Mouse (Mus musculus) embryo, embryonic 10 days (tissue): ENCODE data around the gene Thg1l.
A peak's percentile ranks its signal among the peaks of the same experiment; 100 is the strongest.

Source experiments
- DNase-seq: peaks from one replicate; pipeline ENCODE4 v3.0.0-alpha.2; 2015; ENCODE audit warnings: low spot score

The Thg1l gene

GRCm38 (mm10) chr11:45955127-45955627 lies at the start of gene Thg1l:
TSS of gene Thg1l (minus strand) at chr11:45955494.
- DNase-seq: peak; percentile 97

GRCm38 (mm10) chr11:45992087-45992486 lies 36.8 kb upstream of the Thg1l start:
- no peak for DNase-seq

- peak; percentile 63 for DNase-seq
Observed at GRCm38 (mm10) chr11:45991604-45992003, 36.3 kb upstream of the Thg1l start.

- no peak for DNase-seq
Observed at GRCm38 (mm10) chr11:45980893-45981253, 25.6 kb upstream of the Thg1l start.

- peak; percentile 74 for DNase-seq
Observed at GRCm38 (mm10) chr11:45979946-45980892, 24.9 kb upstream of the Thg1l start, which contains the start of gene Sox30. TSS of gene Sox30 (plus strand) at chr11:45980310.

GRCm38 (mm10) chr11:45976061-45976460 lies 20.8 kb upstream of the Thg1l start:
- no peak for DNase-seq

- no peak for DNase-seq
Observed at GRCm38 (mm10) chr11:45974466-45974865, 19.2 kb upstream of the Thg1l start.

- no peak for DNase-seq
Observed at GRCm38 (mm10) chr11:45973635-45974034, 18.3 kb upstream of the Thg1l start.

GRCm38 (mm10) chr11:45968466-45968865 lies 13.2 kb upstream of the Thg1l start:
- no peak for DNase-seq

GRCm38 (mm10) chr11:45966896-45967295 lies 11.6 kb upstream of the Thg1l start:
- DNase-seq: no peak

GRCm38 (mm10) chr11:45960003-45960402 lies 4.7 kb upstream of the Thg1l start:
- peak; percentile 19 for DNase-seq

GRCm38 (mm10) chr11:45959598-45959997 lies 4.3 kb upstream of the Thg1l start:
- peak; percentile 11 for DNase-seq

- DNase-seq: no peak
Observed at GRCm38 (mm10) chr11:45947491-45947890, 7.8 kb downstream of the Thg1l start.

GRCm38 (mm10) chr11:45946796-45947195 lies 8.5 kb downstream of the Thg1l start:
- DNase-seq: no peak

- DNase-seq: peak; percentile 96
Observed at GRCm38 (mm10) chr11:45944643-45945156, 10.6 kb downstream of the Thg1l start, which contains the start of gene Lsm11. TSS of gene Lsm11 (minus strand) at chr11:45944935.

- DNase-seq: peak; percentile 44
Observed at GRCm38 (mm10) chr11:45943891-45944642, 11.2 kb downstream of the Thg1l start.

- no peak for DNase-seq
Observed at GRCm38 (mm10) chr11:45943108-45943705, 12.1 kb downstream of the Thg1l start.

- no peak for DNase-seq
Observed at GRCm38 (mm10) chr11:45942281-45942680, 13.0 kb downstream of the Thg1l start.

GRCm38 (mm10) chr11:45938917-45939316 lies 16.4 kb downstream of the Thg1l start:
- DNase-seq: no peak

GRCm38 (mm10) chr11:45937478-45937877 lies 17.8 kb downstream of the Thg1l start:
- DNase-seq: no peak

GRCm38 (mm10) chr11:45932771-45933170 lies 22.5 kb downstream of the Thg1l start:
- no peak for DNase-seq

- no peak for DNase-seq
Observed at GRCm38 (mm10) chr11:45929541-45929940, 25.8 kb downstream of the Thg1l start.
